In genomic region chr5:52450821-52451220, GRCm38 (mm10) we compare ENCODE assay signal across 23 mouse cellular contexts. TPM values are rescaled to one million over a fixed set of nuclear protein-coding genes. Genes with fewer than 3 reads are reported as not detected.
DNase-seq lines count a peak whose midpoint lies in the region; ATAC-seq and TF ChIP-seq lines count a peak whose summit lies in the region.
"Had no signal": no experiment of that assay in that cellular context is flagged by ENCODE, and none has a peak within 500 bp of the region (broad histone marks: within the 10 kb centered on the region; RNA-seq: fewer than 3 reads in every experiment).

No protein-coding gene starts in this region.

- H3K4me1 ChIP-seq in hindbrain, postnatal 0 days (ENCODE audit: insufficient read depth, low read length) = no peaks in the 10 kb centered on the region
- no peaks in the 10 kb centered on the region for H3K4me1 ChIP-seq in hindbrain, embryonic 12.5 days
- no peaks in the 10 kb centered on the region for H3K4me1 ChIP-seq in kidney, embryonic 15.5 days
- no peaks in the 10 kb centered on the region for H3K4me1 ChIP-seq in midbrain, postnatal 0 days (ENCODE audit: insufficient read depth, low read length)
- H3K4me1 ChIP-seq in midbrain, embryonic 15.5 days = 0 out of 2 replicates have a peak, but pooled peaks cover 3% of the 10 kb centered on the region
- H3K4me1 ChIP-seq: embryonic facial prominence, embryonic 15.5 days; forebrain, embryonic 12.5 days; heart, embryonic 10.5 days; hindbrain, embryonic 13.5 days had no signal

- no peaks in the 10 kb centered on the region for H3K36me3 ChIP-seq in hindbrain, postnatal 0 days (ENCODE audit: insufficient read depth, low read length)
- no peaks in the 10 kb centered on the region for H3K36me3 ChIP-seq in hindbrain, embryonic 12.5 days
- no peaks in the 10 kb centered on the region for H3K36me3 ChIP-seq in kidney, embryonic 15.5 days
- H3K36me3 ChIP-seq in midbrain, postnatal 0 days (ENCODE audit: insufficient read depth, low read length) = no peaks in the 10 kb centered on the region
- no peaks in the 10 kb centered on the region for H3K36me3 ChIP-seq in midbrain, embryonic 15.5 days (replicated peaks)
- H3K36me3 ChIP-seq: embryonic facial prominence, embryonic 15.5 days; forebrain, embryonic 12.5 days; heart, embryonic 10.5 days; hindbrain, embryonic 13.5 days had no signal

- no peak overlapping the region for H3K27ac ChIP-seq in hindbrain, postnatal 0 days
- H3K27ac ChIP-seq in hindbrain, embryonic 12.5 days = no peak overlapping the region
- no peak overlapping the region for H3K27ac ChIP-seq in kidney, embryonic 15.5 days
- no peak overlapping the region for H3K27ac ChIP-seq in midbrain, postnatal 0 days (ENCODE audit: low read depth, low read length)
- no peak overlapping the region for H3K27ac ChIP-seq in midbrain, embryonic 15.5 days
- H3K27ac ChIP-seq: embryonic facial prominence, embryonic 15.5 days; forebrain, embryonic 12.5 days; heart, embryonic 10.5 days; hindbrain, embryonic 13.5 days had no signal

- WGBS in hindbrain, postnatal 0 days = 68% methylated on average over 9 of the region's 9 CpGs
- WGBS in hindbrain, embryonic 12.5 days = 82% methylated on average over 9 of the region's 9 CpGs
- 82% methylated on average over 9 of the region's 9 CpGs for WGBS in kidney, embryonic 15.5 days
- WGBS in midbrain, postnatal 0 days = 73% methylated on average over 9 of the region's 9 CpGs
- 66% methylated on average over 9 of the region's 9 CpGs for WGBS in midbrain, embryonic 15.5 days

- TF ChIP-seq CTCF in hindbrain, postnatal 0 days (IDR thresholded peaks at IDR 0.05; ENCODE audit: low read depth) = no peak
- TF ChIP-seq CTCF in midbrain, postnatal 0 days (IDR thresholded peaks at IDR 0.05) = no peak
- no peak for TF ChIP-seq CTCF in brain, embryonic 14.5 days (IDR thresholded peaks at IDR 0.05; ENCODE audit: borderline replicate concordance, extremely low read depth, insufficient read depth, insufficient read length)

- H3K4me2 ChIP-seq in hindbrain, postnatal 0 days (ENCODE audit: low read depth, low read length) = no peak overlapping the region
- no peak overlapping the region for H3K4me2 ChIP-seq in hindbrain, embryonic 12.5 days (replicated peaks)
- H3K4me2 ChIP-seq in kidney, embryonic 15.5 days = no peak overlapping the region
- no peak overlapping the region for H3K4me2 ChIP-seq in midbrain, postnatal 0 days (ENCODE audit: low read depth, low read length, poor library complexity, severe bottlenecking)
- H3K4me2 ChIP-seq in midbrain, embryonic 15.5 days = no peak overlapping the region
- H3K4me2 ChIP-seq: embryonic facial prominence, embryonic 15.5 days; forebrain, embryonic 12.5 days; hindbrain, embryonic 13.5 days had no signal

- TF ChIP-seq POLR2A in brain, embryonic 14.5 days (IDR thresholded peaks at IDR 0.05; ENCODE audit: borderline replicate concordance, extremely low read depth, insufficient read depth, insufficient read length, poor library complexity, severe bottlenecking) = no peak

- H3K9ac ChIP-seq in hindbrain, postnatal 0 days (replicated peaks; ENCODE audit: low read length) = no peak overlapping the region
- H3K9ac ChIP-seq in hindbrain, embryonic 12.5 days = no peak overlapping the region
- no peak overlapping the region for H3K9ac ChIP-seq in kidney, embryonic 15.5 days
- no peak overlapping the region for H3K9ac ChIP-seq in midbrain, postnatal 0 days (replicated peaks; ENCODE audit: low read length, poor library complexity, severe bottlenecking)
- no peak overlapping the region for H3K9ac ChIP-seq in midbrain, embryonic 15.5 days
- H3K9ac ChIP-seq: embryonic facial prominence, embryonic 15.5 days; forebrain, embryonic 12.5 days; hindbrain, embryonic 13.5 days had no signal

- peak; percentile 11; the same call in 1 of the 2 replicates for ATAC-seq in hindbrain, postnatal 0 days
- ATAC-seq in hindbrain, embryonic 12.5 days (ENCODE audit: low FRiP score) = no peak
- ATAC-seq in kidney, embryonic 15.5 days (replicated peaks; ENCODE audit: low FRiP score) = no peak
- no peak for ATAC-seq in midbrain, postnatal 0 days (ENCODE audit: low FRiP score)
- ATAC-seq in midbrain, embryonic 15.5 days (replicated peaks) = no peak

- H3K9me3 ChIP-seq in hindbrain, postnatal 0 days (ENCODE audit: low read length) = no peaks in the 10 kb centered on the region
- H3K9me3 ChIP-seq in hindbrain, embryonic 12.5 days (replicated peaks) = no peaks in the 10 kb centered on the region
- no peaks in the 10 kb centered on the region for H3K9me3 ChIP-seq in kidney, embryonic 15.5 days (replicated peaks)
- no peaks in the 10 kb centered on the region for H3K9me3 ChIP-seq in midbrain, postnatal 0 days (ENCODE audit: low read length)
- no peaks in the 10 kb centered on the region for H3K9me3 ChIP-seq in midbrain, embryonic 15.5 days
- H3K9me3 ChIP-seq: embryonic facial prominence, embryonic 15.5 days; forebrain, embryonic 12.5 days; heart, embryonic 10.5 days; hindbrain, embryonic 13.5 days had no signal

- H3K4me3 ChIP-seq in hindbrain, postnatal 0 days (ENCODE audit: low read length) = no peak overlapping the region
- H3K4me3 ChIP-seq in hindbrain, embryonic 12.5 days = no peak overlapping the region
- no peak overlapping the region for H3K4me3 ChIP-seq in kidney, embryonic 15.5 days (replicated peaks)
- no peak overlapping the region for H3K4me3 ChIP-seq in midbrain, postnatal 0 days (ENCODE audit: low read depth, low read length)
- H3K4me3 ChIP-seq in midbrain, embryonic 15.5 days = no peak overlapping the region
- H3K4me3 ChIP-seq: embryonic facial prominence, embryonic 15.5 days; erythroblast, embryonic 14.5 days; forebrain, embryonic 12.5 days; heart, embryonic 10.5 days; hindbrain, embryonic 13.5 days had no signal

- H3K27me3 ChIP-seq in hindbrain, postnatal 0 days (ENCODE audit: insufficient read depth, low read length) = no peaks in the 10 kb centered on the region
- H3K27me3 ChIP-seq in hindbrain, embryonic 12.5 days = no peaks in the 10 kb centered on the region
- H3K27me3 ChIP-seq in kidney, embryonic 15.5 days = no peaks in the 10 kb centered on the region
- H3K27me3 ChIP-seq in midbrain, postnatal 0 days (ENCODE audit: insufficient read depth, low read length) = no peaks in the 10 kb centered on the region
- no peaks in the 10 kb centered on the region for H3K27me3 ChIP-seq in midbrain, embryonic 15.5 days (replicated peaks)
- H3K27me3 ChIP-seq: embryonic facial prominence, embryonic 15.5 days; forebrain, embryonic 12.5 days; hindbrain, embryonic 13.5 days had no signal

- DNase-seq in hindbrain, postnatal 0 days (ENCODE audit: low spot score) = peak; percentile 18
- DNase-seq in kidney, postnatal 14 days = peak; percentile 39
- peak; percentile 25 for DNase-seq in midbrain, postnatal 0 days (ENCODE audit: low spot score)
- peak; percentile 23 for DNase-seq in brain, embryonic 14.5 days (ENCODE audit: low read depth)
- no peak for DNase-seq in cerebellum, postnatal 14 days
- DNase-seq: adrenal gland, adult 2 months; adrenal gland, postnatal 25 days; cerebellum, adult 2 months; cerebellum, postnatal 10 days; embryo, embryonic 11 days; gastrocnemius, postnatal 10 days; heart, adult 18-20 months; heart, postnatal 10 days; heart, postnatal 4 days had no signal

RNA-seq across cellular contexts. Expression of gene Ccdc149, which starts 20.5 kb away (rescaled TPM):
- total RNA-seq in hindbrain, postnatal 0 days (2014; rRNA removed) = 14.4 and 17.6 TPM in 2 replicates
- polyA plus RNA-seq in hindbrain, postnatal 0 days (2015; fragmentation: Nextera tagmentation; extraction: Ambion mirVana) = 14.5 and 15.6 TPM in 2 replicates
- 5.1 and 6.1 TPM in 2 replicates for polyA plus RNA-seq in hindbrain, embryonic 12.5 days (2016; fragmentation: Nextera tagmentation; extraction: Ambion mirVana)
- 3.0 and 3.4 TPM in 2 replicates for polyA plus RNA-seq in kidney, embryonic 15.5 days (2015; fragmentation: Nextera tagmentation; extraction: Ambion mirVana)
- 19.9 and 21.2 TPM in 2 replicates for total RNA-seq in midbrain, postnatal 0 days (2014; rRNA removed)
- 13.8 and 14.1 TPM in 2 replicates for polyA plus RNA-seq in midbrain, postnatal 0 days (2015; fragmentation: Nextera tagmentation; extraction: Ambion mirVana)
- polyA plus RNA-seq in midbrain, embryonic 15.5 days (2015; fragmentation: Nextera tagmentation; extraction: Ambion mirVana) = 14.0 and 14.9 TPM in 2 replicates
- 8.0 and 11.3 TPM in 2 replicates for polyA plus RNA-seq in brain, embryonic 14.5 days (2012; rRNA removed)
- total RNA-seq: common myeloid progenitor, adult 5-6 weeks had no signal
- polyA plus RNA-seq: erythroblast, embryonic 14.5 days had no signal

Comparison
In these comparisons a context has a peak if more than half of its experiments do, and no peak if none do; other contexts are left out.
1. DNase-seq: peak in hindbrain, postnatal 0 days (single experiment), kidney, postnatal 14 days (single experiment), midbrain, postnatal 0 days (single experiment) and brain, embryonic 14.5 days (single experiment); none in cerebellum, postnatal 14 days (0 of 2).